Mouse (Mus musculus) midbrain, embryonic 16.5 days (tissue): Measurements from ENCODE around the gene Ankmy2. TPM values are rescaled to one million over a fixed set of nuclear protein-coding genes. Genes with fewer than 3 reads are reported as not detected.

Experiments used
- ATAC-seq: fragments of 200-750 bp; cut with Nextera tagmentation; 2 replicates; pipeline ENCODE4 v1.8.0; 2017; ENCODE audit warnings: moderate TSS enrichment
- H3K27ac ChIP-seq: fragments of 300-500 bp; sonication (generic); 2 replicates; pipeline ENCODE4 v1.5.1; 2014; ENCODE audit warnings: mild to moderate bottlenecking, low read length, mixed read lengths
- H3K27me3 ChIP-seq: fragments of 300-500 bp; sonication (generic); 2 replicates; pipeline ENCODE4 v1.6.1; 2014; ENCODE audit warnings: low read depth, low read length, mixed read lengths; ENCODE audit not compliant: control insufficient read depth, insufficient read depth
- H3K36me3 ChIP-seq: fragments of 300-500 bp; sonication (generic); 2 replicates; pipeline ENCODE4 v1.6.1; 2014; ENCODE audit warnings: mild to moderate bottlenecking, low read length, moderate library complexity, mixed read lengths; ENCODE audit not compliant: control insufficient read depth, insufficient read depth
- H3K4me1 ChIP-seq: fragments of 300-500 bp; sonication (generic); 2 replicates; pipeline ENCODE4 v1.6.1; 2014; ENCODE audit warnings: mild to moderate bottlenecking, low read length, mixed read lengths; ENCODE audit not compliant: control insufficient read depth, insufficient read depth
- H3K4me2 ChIP-seq: fragments of 300-500 bp; sonication (generic); 2 replicates; pipeline ENCODE4 v1.6.1; 2014; ENCODE audit warnings: mild to moderate bottlenecking, low read length, mixed read lengths
- H3K4me3 ChIP-seq: fragments of 300-500 bp; sonication (generic); 2 replicates; pipeline ENCODE4 v1.5.1; 2014; ENCODE audit warnings: low read depth, mild to moderate bottlenecking, low read length, moderate library complexity, mixed read lengths
- H3K9ac ChIP-seq: fragments of 300-500 bp; sonication (generic); 2 replicates; pipeline ENCODE4 v1.6.1; 2014; ENCODE audit warnings: low read depth, low read length, mixed read lengths
- H3K9me3 ChIP-seq: fragments of 300-500 bp; sonication (generic); replicated peaks from 2 replicates; pipeline ENCODE4 v1.6.1; 2014; ENCODE audit warnings: mild to moderate bottlenecking, low read length, mixed read lengths; ENCODE audit not compliant: control insufficient read depth, poor library complexity, severe bottlenecking
- WGBS: fragments of 180-500 bp; shearing (Covaris S2); extraction: QIAGEN DNeasy Blood & Tissue Kit; methylation state at CpG from one replicate; pipeline ENCODE4 v1.1.7; 2014; 5-methylcytosine and 5-hydroxymethylcytosine counted together
- polyA plus RNA-seq: library from polyadenylated mRNA; unstranded; fragments of >200 nt; fragmentation: Nextera tagmentation; extraction: Ambion mirVana; gene quantifications from 2 replicates; pipeline ENCODE4 v1.2.1, GENCODE M21; 2015

Ankmy2 gene
- polyA plus RNA-seq, 1 experiment from 2014 or later = 83.7 TPM

- H3K4me2 ChIP-seq = no peak overlapping the region
- H3K36me3 ChIP-seq = no peaks in the 10 kb centered on the region
- no peak for ATAC-seq
- 59% methylated on average over 4 of the region's 4 CpGs for WGBS
- no peak overlapping the region for H3K4me3 ChIP-seq
- no peaks in the 10 kb centered on the region for H3K27me3 ChIP-seq
- H3K27ac ChIP-seq = no peak overlapping the region
- H3K9me3 ChIP-seq = no peaks in the 10 kb centered on the region
- no peak overlapping the region for H3K9ac ChIP-seq
- H3K4me1 ChIP-seq = peaks cover 15% of the 10 kb centered on the region
Measured at GRCm38 (mm10) chr12:36210096-36210495, 53.2 kb downstream of the Ankmy2 start.

GRCm38 (mm10) chr12:36214389-36215148 is 57.7 kb downstream of the Ankmy2 start:
- WGBS = 54% methylated on average over 8 of the region's 8 CpGs
- Histone ChIP-seq H3K36me3 (no peaks in the 10 kb centered on the region), H3K9me3 (no peaks in the 10 kb centered on the region), H3K27me3 (no peaks in the 10 kb centered on the region), H3K9ac (no peak overlapping the region), H3K4me2 (no peak overlapping the region), H3K4me1 (no peaks in the 10 kb centered on the region; the same call in 1 of the 2 replicates), H3K27ac (no peak overlapping the region), H3K4me3 (no peak overlapping the region)
- peak; percentile 44; the same call in 1 of the 2 replicates for ATAC-seq

- no peak overlapping the region for H3K9ac ChIP-seq
- H3K9me3 ChIP-seq = no peaks in the 10 kb centered on the region
- no peaks in the 10 kb centered on the region for H3K36me3 ChIP-seq
- H3K4me2 ChIP-seq = no peak overlapping the region
- no peak overlapping the region for H3K4me3 ChIP-seq
- H3K4me1 ChIP-seq = no peaks in the 10 kb centered on the region; the same call in 1 of the 2 replicates
- 0% methylated on average over 1 of the region's 1 CpGs for WGBS
- peak; percentile 84 for ATAC-seq
- no peaks in the 10 kb centered on the region for H3K27me3 ChIP-seq
- H3K27ac ChIP-seq = no peak overlapping the region
Measured at GRCm38 (mm10) chr12:36215149-36215480, 58.2 kb downstream of the Ankmy2 start.

DNA sequence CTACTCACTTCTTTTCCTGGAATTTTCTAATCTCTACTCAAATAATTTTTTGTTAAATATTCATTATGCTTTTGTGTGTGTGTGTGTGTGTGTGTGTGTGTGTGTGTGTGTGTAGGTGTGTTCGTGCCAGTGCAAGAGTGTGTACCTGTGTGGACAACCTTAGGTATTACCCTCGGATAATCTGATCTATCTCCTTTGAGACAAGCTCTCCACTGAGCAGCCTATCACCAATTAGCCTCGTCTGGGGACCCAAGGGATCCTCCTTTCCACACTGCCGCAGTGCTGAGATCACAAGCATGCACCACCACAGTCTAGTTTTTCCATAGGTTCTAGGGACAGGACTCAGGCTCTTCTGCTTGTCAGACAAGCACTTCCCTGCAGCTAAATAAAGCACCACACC is 59.3 kb downstream of the Ankmy2 start:
- Histone ChIP-seq H3K4me1 (no peaks in the 10 kb centered on the region; the same call in 1 of the 2 replicates), H3K4me2 (no peak overlapping the region), H3K27me3 (no peaks in the 10 kb centered on the region), H3K9me3 (no peaks in the 10 kb centered on the region), H3K27ac (no peak overlapping the region), H3K36me3 (no peaks in the 10 kb centered on the region), H3K9ac (no peak overlapping the region), H3K4me3 (no peak overlapping the region)
- WGBS = 67% methylated on average over 4 of the region's 4 CpGs
- ATAC-seq = peak; percentile 54; the same call in 1 of the 2 replicates

GRCm38 (mm10) chr12:36216905-36217304 is 60.0 kb downstream of the Ankmy2 start:
- H3K4me1 ChIP-seq = no peaks in the 10 kb centered on the region; the same call in 1 of the 2 replicates
- no peaks in the 10 kb centered on the region for H3K9me3 ChIP-seq
- H3K27me3 ChIP-seq = no peaks in the 10 kb centered on the region
- no peak for ATAC-seq
- 82% methylated on average over 10 of the region's 10 CpGs for WGBS
- H3K9ac ChIP-seq = no peak overlapping the region
- no peak overlapping the region for H3K4me2 ChIP-seq
- H3K4me3 ChIP-seq = no peak overlapping the region
- H3K36me3 ChIP-seq = no peaks in the 10 kb centered on the region
- H3K27ac ChIP-seq = no peak overlapping the region

GRCm38 (mm10) chr12:36224392-36224791 is 67.5 kb downstream of the Ankmy2 start:
- no peak overlapping the region for H3K4me2 ChIP-seq
- ATAC-seq = no peak
- H3K9ac ChIP-seq = no peak overlapping the region
- H3K27ac ChIP-seq = no peak overlapping the region
- no peaks in the 10 kb centered on the region for H3K36me3 ChIP-seq
- H3K27me3 ChIP-seq = no peaks in the 10 kb centered on the region
- 71% methylated on average over 4 of the region's 4 CpGs for WGBS
- no peaks in the 10 kb centered on the region for H3K9me3 ChIP-seq
- no peaks in the 10 kb centered on the region for H3K4me1 ChIP-seq
- no peak overlapping the region for H3K4me3 ChIP-seq

- no peaks in the 10 kb centered on the region for H3K4me1 ChIP-seq
- WGBS = 82% methylated on average over 2 of the region's 2 CpGs
- H3K27me3 ChIP-seq = no peaks in the 10 kb centered on the region
- H3K4me3 ChIP-seq = no peak overlapping the region
- no peaks in the 10 kb centered on the region for H3K36me3 ChIP-seq
- no peaks in the 10 kb centered on the region; the same call in none of the 2 replicates for H3K9me3 ChIP-seq
- no peak for ATAC-seq
- H3K4me2 ChIP-seq = no peak overlapping the region
- H3K27ac ChIP-seq = no peak overlapping the region
- no peak overlapping the region for H3K9ac ChIP-seq
Measured at GRCm38 (mm10) chr12:36231386-36231785, 74.5 kb downstream of the Ankmy2 start.

GRCm38 (mm10) chr12:36241171-36241570 is 84.3 kb downstream of the Ankmy2 start:
- Histone ChIP-seq H3K27me3 (no peaks in the 10 kb centered on the region), H3K9ac (no peak overlapping the region), H3K9me3 (no peaks in the 10 kb centered on the region), H3K36me3 (no peaks in the 10 kb centered on the region), H3K27ac (no peak overlapping the region), H3K4me3 (no peak overlapping the region), H3K4me1 (no peaks in the 10 kb centered on the region), H3K4me2 (no peak overlapping the region)
- 83% methylated on average over 3 of the region's 3 CpGs for WGBS
- no peak for ATAC-seq
